Mouse (Mus musculus): ENCODE measurements around the gene Apoc2.

Gene Apoc2

GRCm38 (mm10) chr7:19628192-19628535 is 49.6 kb downstream of the Apoc2 start:
- DNase-seq: no peak

GRCm38 (mm10) chr7:19627721-19628120 is 50.0 kb downstream of the Apoc2 start:
- no peak for DNase-seq

GRCm38 (mm10) chr7:19623433-19623832 is 54.3 kb downstream of the Apoc2 start:
- no peak for DNase-seq

- no peak for DNase-seq
Observed at GRCm38 (mm10) chr7:19622241-19622640, 55.5 kb downstream of the Apoc2 start.

Data from embryo, embryonic 11 days (tissue).